Mouse (Mus musculus) bone marrow, adult 2 months (tissue): ENCODE data around the gene Echdc3.

ENCODE experiments used
- CTCF ChIP-seq: fragments of 200-500 bp; IDR thresholded peaks from 2 replicates; pipeline ENCODE4 v1.5.1; 2011; ENCODE audit warnings: low read length, control low read depth; ENCODE audit not compliant: control insufficient read depth, insufficient read depth
- POLR2A ChIP-seq: fragments of 200-500 bp; IDR thresholded peaks from 2 replicates; pipeline ENCODE4 v1.6.1; 2011; ENCODE audit warnings: low read depth, mild to moderate bottlenecking, control low read depth, low read length, borderline replicate concordance; ENCODE audit not compliant: control insufficient read depth

GRCm38 (mm10) chr2:6239333-6239732 lies 26.5 kb upstream of the Echdc3 start:
- TF ChIP-seq CTCF, result no peak
- TF ChIP-seq POLR2A, result no peak
